Mouse (Mus musculus): ENCODE data around the gene Tsga8. TPM values are rescaled to one million over a fixed set of nuclear protein-coding genes. Genes with fewer than 3 reads are reported as not detected.

The Tsga8 gene
- polyA plus RNA-seq (2016; fragmentation: Nextera tagmentation; extraction: Ambion mirVana), result not detected in 2 replicates

- no peak within 1 kb of the TSS for H3K4me2 ChIP-seq (replicated peaks)
- no peaks in the 10 kb centered on the region for H3K4me1 ChIP-seq
- WGBS, result 91% methylated on average over 15 of the region's 15 CpGs
- H3K36me3 ChIP-seq, result no peaks in the 10 kb centered on the region
- H3K9ac ChIP-seq, result no peak within 1 kb of the TSS
- no peak within 1 kb of the TSS for H3K4me3 ChIP-seq
- no peaks in the 10 kb centered on the region for H3K9me3 ChIP-seq
- H3K27me3 ChIP-seq (replicated peaks), result no peaks in the 10 kb centered on the region
- H3K27ac ChIP-seq, result no peak within 1 kb of the TSS
- ATAC-seq (ENCODE audit: low FRiP score, low read depth), result no peak
These were observed at the start of gene Tsga8 for GRCm38 (mm10) chrX:83487598-83487997. Tsga8 (minus strand) TSS chrX:83487924.
